10 mouse cellular contexts compared by ENCODE assay signal in the genomic region with DNA sequence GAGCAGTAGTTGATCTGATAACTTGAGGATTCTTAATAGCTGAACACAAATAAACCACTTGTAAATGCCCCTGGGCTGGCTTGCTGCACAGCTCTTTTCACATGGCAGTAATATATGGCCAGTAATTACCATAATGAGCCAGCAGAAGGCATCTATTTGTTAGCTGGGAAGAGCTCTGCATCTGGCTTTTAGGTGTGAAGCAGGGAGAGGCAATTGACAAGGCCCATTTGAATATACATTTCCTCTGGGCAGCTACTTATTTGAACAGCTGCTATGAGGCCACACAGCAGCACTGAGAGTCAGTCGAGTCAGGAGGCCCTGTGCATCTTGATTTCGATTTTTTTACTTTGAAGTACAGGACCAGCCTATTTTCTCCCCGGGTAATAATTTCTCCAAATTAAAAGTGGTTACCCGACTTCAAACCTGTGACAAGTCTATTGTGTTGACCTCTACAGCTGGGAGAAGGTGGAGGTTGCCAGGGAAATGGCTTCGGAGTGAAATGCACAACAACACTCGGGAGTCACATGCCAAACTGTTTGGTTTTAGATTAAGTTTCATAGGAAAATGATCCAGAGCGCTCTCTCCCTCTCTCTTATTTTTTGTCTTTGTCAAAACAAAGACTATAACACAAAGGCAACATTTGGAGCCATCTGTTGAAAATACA.
DNase-seq lines count a peak whose midpoint lies in the region; ATAC-seq and TF ChIP-seq lines count a peak whose summit lies in the region.
"Had no signal": no experiment of that assay in that cellular context is flagged by ENCODE, and none has a peak within 500 bp of the region (broad histone marks: within the 10 kb centered on the region; RNA-seq: fewer than 3 reads in every experiment).

No protein-coding gene starts in this region.

- 47% methylated on average over 7 of the region's 7 CpGs for WGBS in heart, postnatal 0 days
- WGBS in embryonic facial prominence, embryonic 14.5 days: 14% methylated on average over 7 of the region's 7 CpGs
- 23% methylated on average over 7 of the region's 7 CpGs for WGBS in hindbrain, postnatal 0 days
- 20% methylated on average over 7 of the region's 7 CpGs for WGBS in midbrain, postnatal 0 days

- H3K4me2 ChIP-seq in heart, postnatal 0 days (ENCODE audit: low read depth, low read length): no peak overlapping the region
- H3K4me2 ChIP-seq in embryonic facial prominence, embryonic 14.5 days (ENCODE audit: low read depth, low read length): no peak overlapping the region
- no peak overlapping the region for H3K4me2 ChIP-seq in hindbrain, postnatal 0 days (ENCODE audit: low read depth, low read length)
- H3K4me2 ChIP-seq in midbrain, postnatal 0 days (ENCODE audit: low read depth, low read length, poor library complexity, severe bottlenecking): no peak overlapping the region

- H3K4me3 ChIP-seq in heart, postnatal 0 days (ENCODE audit: low read depth, low read length): no peak overlapping the region
- H3K4me3 ChIP-seq in embryonic facial prominence, embryonic 14.5 days (ENCODE audit: low read depth, low read length): no peak overlapping the region
- no peak overlapping the region for H3K4me3 ChIP-seq in hindbrain, postnatal 0 days (ENCODE audit: low read length)
- no peak overlapping the region for H3K4me3 ChIP-seq in midbrain, postnatal 0 days (ENCODE audit: low read depth, low read length)
- H3K4me3 ChIP-seq: erythroblast, embryonic 14.5 days had no signal

- peak; percentile 9 for DNase-seq in heart, postnatal 0 days (ENCODE audit: low spot score)
- DNase-seq in heart, postnatal 36 days: no peak
- DNase-seq in embryonic facial prominence, embryonic 14.5 days (ENCODE audit: low spot score): peak; percentile 34
- DNase-seq in hindbrain, postnatal 0 days (ENCODE audit: low spot score): peak; percentile 36
- peak; percentile 42 for DNase-seq in midbrain, postnatal 0 days (ENCODE audit: low spot score)
- no peak for DNase-seq in yolk sac, embryonic 10.5 days (ENCODE audit: low spot score)
- no peak for DNase-seq in thymus, postnatal 36 days
- DNase-seq: heart, postnatal 14 days had no signal

- no peaks in the 10 kb centered on the region for H3K27me3 ChIP-seq in heart, postnatal 0 days (ENCODE audit: control insufficient read depth, insufficient read depth, low read length)
- no peaks in the 10 kb centered on the region for H3K27me3 ChIP-seq in embryonic facial prominence, embryonic 14.5 days (replicated peaks; ENCODE audit: control insufficient read depth, insufficient read depth, low read length)
- no peaks in the 10 kb centered on the region for H3K27me3 ChIP-seq in hindbrain, postnatal 0 days (ENCODE audit: insufficient read depth, low read length)
- no peaks in the 10 kb centered on the region for H3K27me3 ChIP-seq in midbrain, postnatal 0 days (ENCODE audit: insufficient read depth, low read length)

- TF ChIP-seq EP300 in heart, postnatal 0 days (IDR thresholded peaks at IDR 0.05; ENCODE audit: low read depth): no peak

- no peaks in the 10 kb centered on the region for H3K36me3 ChIP-seq in heart, postnatal 0 days (replicated peaks; ENCODE audit: control insufficient read depth, insufficient read depth, low read length)
- H3K36me3 ChIP-seq in embryonic facial prominence, embryonic 14.5 days (ENCODE audit: control insufficient read depth, insufficient read depth, low read length): no peaks in the 10 kb centered on the region
- H3K36me3 ChIP-seq in hindbrain, postnatal 0 days (ENCODE audit: insufficient read depth, low read length): no peaks in the 10 kb centered on the region
- H3K36me3 ChIP-seq in midbrain, postnatal 0 days (ENCODE audit: insufficient read depth, low read length): no peaks in the 10 kb centered on the region

- H3K27ac ChIP-seq in heart, postnatal 0 days (ENCODE audit: low read depth): no peak overlapping the region
- H3K27ac ChIP-seq in embryonic facial prominence, embryonic 14.5 days (replicated peaks; ENCODE audit: low read depth, low read length): no peak overlapping the region
- H3K27ac ChIP-seq in hindbrain, postnatal 0 days: no peak overlapping the region
- no peak overlapping the region for H3K27ac ChIP-seq in midbrain, postnatal 0 days (ENCODE audit: low read depth, low read length)

- 0 out of 2 replicates have a peak, but pooled peaks cover 5% of the 10 kb centered on the region for H3K4me1 ChIP-seq in heart, postnatal 0 days (ENCODE audit: control insufficient read depth, insufficient read depth)
- H3K4me1 ChIP-seq in embryonic facial prominence, embryonic 14.5 days (ENCODE audit: control insufficient read depth, insufficient read depth, low read length): peaks cover 6% of the 10 kb centered on the region; the same call in 1 of the 2 replicates
- no peaks in the 10 kb centered on the region for H3K4me1 ChIP-seq in hindbrain, postnatal 0 days (ENCODE audit: insufficient read depth, low read length)
- peaks cover 2% of the 10 kb centered on the region; the same call in 1 of the 2 replicates for H3K4me1 ChIP-seq in midbrain, postnatal 0 days (ENCODE audit: insufficient read depth, low read length)

- no peak for ATAC-seq in heart, postnatal 0 days (ENCODE audit: insufficient read depth, low read depth)
- peak; percentile 37; the same call in 1 of the 2 replicates for ATAC-seq in embryonic facial prominence, embryonic 14.5 days (ENCODE audit: low read depth)
- ATAC-seq in hindbrain, postnatal 0 days: no peak
- no peak for ATAC-seq in midbrain, postnatal 0 days (ENCODE audit: low FRiP score)
- no peak for ATAC-seq in megakaryocyte-erythroid progenitor cell, adult 5-6 weeks (replicated peaks; ENCODE audit: low FRiP score, low TSS enrichment, poor library complexity, severe bottlenecking)

- intact Hi-C loops in heart, postnatal 36 days (cut with DNase I): loop anchor here (10.0 kb wide), 1 partner anchor 401 kb away; a partner anchor contains a TSS

- no peaks in the 10 kb centered on the region for H3K9me3 ChIP-seq in heart, postnatal 0 days (replicated peaks; ENCODE audit: control insufficient read depth, low read length)
- no peaks in the 10 kb centered on the region for H3K9me3 ChIP-seq in embryonic facial prominence, embryonic 14.5 days (ENCODE audit: control insufficient read depth, low read length)
- no peaks in the 10 kb centered on the region for H3K9me3 ChIP-seq in hindbrain, postnatal 0 days (ENCODE audit: low read length)
- H3K9me3 ChIP-seq in midbrain, postnatal 0 days (ENCODE audit: low read length): no peaks in the 10 kb centered on the region

- no peak overlapping the region for H3K9ac ChIP-seq in heart, postnatal 0 days (replicated peaks; ENCODE audit: low read depth, low read length)
- no peak overlapping the region for H3K9ac ChIP-seq in embryonic facial prominence, embryonic 14.5 days (ENCODE audit: low read depth, low read length)
- H3K9ac ChIP-seq in hindbrain, postnatal 0 days (replicated peaks; ENCODE audit: low read length): no peak overlapping the region
- no peak overlapping the region for H3K9ac ChIP-seq in midbrain, postnatal 0 days (replicated peaks; ENCODE audit: low read length, poor library complexity, severe bottlenecking)

- peak; percentile 34 for TF ChIP-seq CTCF in heart, postnatal 0 days (IDR thresholded peaks at IDR 0.05; ENCODE audit: low read depth)
- peak; percentile 28 for TF ChIP-seq CTCF in hindbrain, postnatal 0 days (IDR thresholded peaks at IDR 0.05; ENCODE audit: low read depth)
- peak; percentile 27; the same call in 1 of the 2 replicates for TF ChIP-seq CTCF in midbrain, postnatal 0 days (IDR thresholded peaks at IDR 0.05)

Comparison
In these comparisons a context has a peak if more than half of its experiments do, and no peak if none do; other contexts are left out.
1. DNase-seq: peak in heart, postnatal 0 days (single experiment), embryonic facial prominence, embryonic 14.5 days (single experiment), hindbrain, postnatal 0 days (single experiment) and midbrain, postnatal 0 days (single experiment); none in heart, postnatal 36 days (0 of 2), yolk sac, embryonic 10.5 days (single experiment) and thymus, postnatal 36 days (0 of 2).
2. Peak in every context shown above with its lines, with median percentiles within 50 percentile points of each other: CTCF ChIP-seq.